Mouse (Mus musculus): ENCODE measurements around the gene St6galnac6. TPM values are rescaled to one million over a fixed set of nuclear protein-coding genes. Genes with fewer than 3 reads are reported as not detected.
A peak's percentile ranks its signal among the peaks of the same experiment; 100 is the strongest.

St6galnac6 gene
- total RNA-seq, 2 experiments from 2014 or later, result 99.1 to 104 TPM

- peak; percentile 85 to 86 for DNase-seq (ENCODE audit: low spot score in 2 of 2)
These were observed 16.4 kb upstream of the St6galnac6 start for GRCm38 (mm10) chr2:32582830-32583799.

- DNase-seq (ENCODE audit: low spot score in 2 of 2), result no peak
These were observed 14.3 kb upstream of the St6galnac6 start for GRCm38 (mm10) chr2:32585149-32585714.

GRCm38 (mm10) chr2:32586871-32587351 is 12.6 kb upstream of the St6galnac6 start, which contains the start of gene St6galnac4:
TSS of gene St6galnac4 (plus strand) at chr2:32587095.
- DNase-seq (ENCODE audit: low spot score in 2 of 2), result peak; percentile 88 to 93

- no peak for DNase-seq (ENCODE audit: low spot score in 2 of 2)
These were observed 11.7 kb upstream of the St6galnac6 start for GRCm38 (mm10) chr2:32587731-32588321.

GRCm38 (mm10) chr2:32589213-32589795 is 10.2 kb upstream of the St6galnac6 start:
- peak in 1 of 2 experiments; percentile 45 for DNase-seq (ENCODE audit: low spot score in 2 of 2)

GRCm38 (mm10) chr2:32590224-32590623 is 9.3 kb upstream of the St6galnac6 start:
- no peak for DNase-seq (ENCODE audit: low spot score in 2 of 2)

- no peak for DNase-seq (ENCODE audit: low spot score in 2 of 2)
These were observed 8.3 kb upstream of the St6galnac6 start for GRCm38 (mm10) chr2:32591249-32591648.

GRCm38 (mm10) chr2:32596725-32597124 is 2.8 kb upstream of the St6galnac6 start:
- DNase-seq (ENCODE audit: low spot score in 2 of 2), result no peak

GRCm38 (mm10) chr2:32597248-32597647 is 2.3 kb upstream of the St6galnac6 start:
- DNase-seq (ENCODE audit: low spot score in 2 of 2), result no peak

- no peak for DNase-seq (ENCODE audit: low spot score in 2 of 2)
These were observed 1.8 kb upstream of the St6galnac6 start for GRCm38 (mm10) chr2:32597699-32598098.

- no peak for DNase-seq (ENCODE audit: low spot score in 2 of 2)
These were observed 1.0 kb upstream of the St6galnac6 start for GRCm38 (mm10) chr2:32598506-32598905.

- DNase-seq (ENCODE audit: low spot score in 2 of 2), result no peak
These were observed 2.0 kb downstream of the St6galnac6 start for GRCm38 (mm10) chr2:32601417-32602065.

- peak; percentile 94 for DNase-seq (ENCODE audit: low spot score in 2 of 2)
These were observed 3.1 kb downstream of the St6galnac6 start for GRCm38 (mm10) chr2:32602600-32603054.

GRCm38 (mm10) chr2:32604631-32605030 is 5.1 kb downstream of the St6galnac6 start:
- DNase-seq (ENCODE audit: low spot score in 2 of 2), result no peak

GRCm38 (mm10) chr2:32606161-32607142 is 6.9 kb downstream of the St6galnac6 start:
- peak; percentile 77 to 86 for DNase-seq (ENCODE audit: low spot score in 2 of 2)

- peak in 1 of 2 experiments; percentile 41 for DNase-seq (ENCODE audit: low spot score in 2 of 2)
These were observed 7.9 kb downstream of the St6galnac6 start for GRCm38 (mm10) chr2:32607262-32607947.

GRCm38 (mm10) chr2:32608141-32608777 is 8.8 kb downstream of the St6galnac6 start:
- peak; percentile 50 to 59 for DNase-seq (ENCODE audit: low spot score in 2 of 2)

- DNase-seq (ENCODE audit: low spot score in 2 of 2), result no peak
These were observed 9.4 kb downstream of the St6galnac6 start for GRCm38 (mm10) chr2:32608778-32609435.
